Mouse (Mus musculus): Measurements from ENCODE around the gene Arhgdia. TPM values are rescaled to one million over a fixed set of nuclear protein-coding genes. Genes with fewer than 3 reads are reported as not detected.
A peak's percentile ranks its signal among the peaks of the same experiment; 100 is the strongest.

Arhgdia gene
- polyA plus RNA-seq (2012; fragmentation: generic; extraction: Trizol): 1,072 TPM
- long read RNA-seq, experiment 1, transcript Arhgdia-201 (6 exons, 2,150 nt): minor isoform, 12 of 718 reads
- long read RNA-seq, experiment 1, transcript Arhgdia-202 (6 exons, 1,867 nt): major isoform, 504 of 718 reads
- long read RNA-seq, experiment 1, partial matches to known transcripts: 175 of 718 reads
- long read RNA-seq, experiment 1, other reads (novel, unspliced or antisense): 27 of 718 reads
- long read RNA-seq, experiment 2, transcript Arhgdia-201 (6 exons, 2,150 nt): minor isoform, 100 of 4,172 reads
- long read RNA-seq, experiment 2, transcript Arhgdia-202 (6 exons, 1,867 nt): major isoform, 3,902 of 4,172 reads
- long read RNA-seq, experiment 2, partial matches to known transcripts: 85 of 4,172 reads
- long read RNA-seq, experiment 2, other reads (novel, unspliced or antisense): 85 of 4,172 reads

DNA sequence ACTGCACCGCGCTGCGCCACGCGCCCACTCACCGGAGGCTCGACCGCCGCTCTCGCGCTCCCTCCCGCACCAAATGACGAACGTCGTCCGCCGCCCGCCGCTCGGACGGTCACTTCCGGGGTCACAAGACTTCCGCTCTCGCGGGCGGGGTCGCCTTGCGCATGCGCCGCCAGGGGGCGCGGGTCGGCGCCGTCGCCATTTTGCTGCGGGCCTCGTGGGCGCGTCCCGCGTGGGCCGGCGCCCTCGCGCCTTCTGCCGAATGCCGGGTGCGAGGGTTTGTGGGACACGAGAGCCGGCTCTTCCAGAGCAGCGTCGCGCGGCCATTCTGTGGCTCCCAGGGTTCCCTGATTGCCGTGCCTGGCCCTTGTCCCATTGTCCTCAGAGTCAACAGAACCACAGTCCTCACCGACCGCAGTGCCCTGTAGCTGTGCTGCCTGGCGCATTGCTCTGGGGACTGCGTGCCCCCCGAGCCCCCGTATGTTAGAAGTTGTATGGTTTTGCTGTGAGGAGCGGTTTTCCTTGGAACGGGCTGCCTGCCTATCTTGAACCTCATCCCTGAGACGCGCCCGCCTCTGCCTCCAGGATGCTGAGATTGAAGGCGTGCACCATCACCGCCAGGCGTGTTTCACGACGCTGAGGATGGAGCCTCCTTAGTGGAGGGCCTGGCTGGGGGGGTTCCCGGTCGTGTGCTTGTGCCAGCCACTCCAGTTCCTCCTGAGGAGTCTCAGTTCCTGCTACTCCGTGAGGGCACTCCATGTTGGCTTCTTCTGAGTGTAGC, at the start of gene Arhgdia:
Gene Arhgdia, minus strand, starts transcription at position 135 of the 778 bp plus-strand sequence.
- H3K36me3 ChIP-seq (ENCODE audit: control insufficient read depth, insufficient read depth): peaks cover 73% of the 10 kb centered on the region
- peak within 1 kb of the TSS; percentile 69 for H3ac ChIP-seq (ENCODE audit: control insufficient read depth, insufficient read length, low read depth)
- TF ChIP-seq MAX (IDR thresholded peaks at IDR 0.05) (peak; percentile 99), CTCF (IDR thresholded peaks at IDR 0.05; ENCODE audit: control insufficient read depth, insufficient read depth, insufficient read length) (peak; percentile 14), MYOG (IDR thresholded peaks at IDR 0.05; ENCODE audit: control insufficient read depth, extremely low read depth, insufficient read length) (no peak)
- H3K4me3 ChIP-seq (ENCODE audit: insufficient read depth, poor library complexity, severe bottlenecking): peak within 1 kb of the TSS; percentile 97
- no peaks in the 10 kb centered on the region for H3K27me3 ChIP-seq (ENCODE audit: control insufficient read depth, insufficient read depth, insufficient read length)
- peaks cover 45% of the 10 kb centered on the region for H3K79me2 ChIP-seq (ENCODE audit: control insufficient read depth, insufficient read depth)
- H3K79me3 ChIP-seq (ENCODE audit: low read depth): peaks cover 24% of the 10 kb centered on the region

DNA sequence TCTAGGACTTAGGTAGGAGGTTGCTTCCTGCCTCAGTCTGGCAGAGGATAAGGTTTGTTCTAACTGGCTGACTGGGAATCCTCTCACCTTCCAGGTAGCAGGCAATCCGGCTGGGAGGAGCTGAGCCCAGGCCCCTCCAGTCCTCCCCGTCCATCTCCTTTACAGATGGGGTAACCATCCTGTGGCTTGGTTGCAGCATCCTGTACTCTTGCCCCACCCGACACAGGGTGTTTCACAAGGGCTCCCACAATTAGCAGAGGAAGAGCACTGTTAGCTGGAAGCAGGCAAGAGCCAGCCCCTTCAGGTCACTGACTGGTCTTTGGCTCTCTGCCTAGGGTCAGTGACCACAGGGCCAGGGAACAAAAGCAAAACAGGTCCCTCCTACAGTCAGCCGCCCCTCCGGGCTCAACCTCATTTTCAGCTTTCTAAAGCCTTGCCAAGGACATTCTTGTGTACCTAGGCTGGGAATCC, 49.0 kb upstream of the Arhgdia start:
- H3K36me3 ChIP-seq (ENCODE audit: control insufficient read depth, insufficient read depth): peaks cover 35% of the 10 kb centered on the region
- H3K4me3 ChIP-seq (ENCODE audit: insufficient read depth, poor library complexity, severe bottlenecking): peak overlapping the region; percentile 21
- no peaks in the 10 kb centered on the region for H3K27me3 ChIP-seq (ENCODE audit: control insufficient read depth, insufficient read depth, insufficient read length)
- TF ChIP-seq FOSL1 (IDR thresholded peaks at IDR 0.05; ENCODE audit: insufficient read depth, low read length, poor library complexity, severe bottlenecking) (no peak), CEBPB (IDR thresholded peaks at IDR 0.05; ENCODE audit: low read depth) (peak; percentile 56)
- peaks cover 95% of the 10 kb centered on the region for H3K79me2 ChIP-seq (ENCODE audit: control insufficient read depth, insufficient read depth)
- H3ac ChIP-seq (ENCODE audit: control insufficient read depth, insufficient read length, low read depth): peak overlapping the region; percentile 44
- peaks cover 77% of the 10 kb centered on the region for H3K79me3 ChIP-seq (ENCODE audit: low read depth)

DNA sequence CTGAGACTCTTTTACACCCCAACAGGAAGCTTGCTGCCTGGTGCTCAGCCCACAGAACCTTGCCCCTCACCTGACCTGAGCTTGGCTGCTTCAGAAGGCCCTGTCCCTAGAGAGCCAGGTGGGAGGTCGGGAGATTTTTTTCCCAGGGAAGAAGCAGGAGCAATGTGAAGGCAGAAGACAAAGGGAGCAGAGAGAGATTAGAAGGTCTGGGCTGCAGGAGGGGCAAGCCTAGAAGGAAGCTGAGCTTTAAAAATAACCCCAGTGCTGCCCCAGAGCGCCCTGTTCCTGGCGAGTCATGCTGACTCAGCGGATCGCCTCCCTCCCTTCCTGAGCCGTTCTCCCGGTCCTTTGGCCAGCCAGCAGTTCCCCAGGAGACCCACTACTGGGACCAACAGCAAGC, 48.5 kb upstream of the Arhgdia start:
- Histone ChIP-seq H3K4me3 (ENCODE audit: insufficient read depth, poor library complexity, severe bottlenecking) (peak overlapping the region; percentile 21), H3K27me3 (ENCODE audit: control insufficient read depth, insufficient read depth, insufficient read length) (no peaks in the 10 kb centered on the region), H3K36me3 (ENCODE audit: control insufficient read depth, insufficient read depth) (peaks cover 35% of the 10 kb centered on the region), H3K79me2 (ENCODE audit: control insufficient read depth, insufficient read depth) (peaks cover 95% of the 10 kb centered on the region), H3ac (ENCODE audit: control insufficient read depth, insufficient read length, low read depth) (peak overlapping the region; percentile 20), H3K79me3 (ENCODE audit: low read depth) (peaks cover 78% of the 10 kb centered on the region)
- no peak for TF ChIP-seq MAX (IDR thresholded peaks at IDR 0.05)
- no peak for TF ChIP-seq CEBPB (IDR thresholded peaks at IDR 0.05; ENCODE audit: low read depth)
- TF ChIP-seq MYOD1 (IDR thresholded peaks at IDR 0.05; ENCODE audit: control insufficient read depth, insufficient read length, low read depth): no peak
- TF ChIP-seq MYOG (IDR thresholded peaks at IDR 0.05; ENCODE audit: control insufficient read depth, extremely low read depth, insufficient read length): no peak
- TF ChIP-seq CTCF (IDR thresholded peaks at IDR 0.05; ENCODE audit: control insufficient read depth, insufficient read depth, insufficient read length): no peak
- no peak for TF ChIP-seq USF1 (IDR thresholded peaks at IDR 0.05; ENCODE audit: low read depth)
- TF ChIP-seq FOSL1 (IDR thresholded peaks at IDR 0.05; ENCODE audit: insufficient read depth, low read length, poor library complexity, severe bottlenecking): no peak

DNA sequence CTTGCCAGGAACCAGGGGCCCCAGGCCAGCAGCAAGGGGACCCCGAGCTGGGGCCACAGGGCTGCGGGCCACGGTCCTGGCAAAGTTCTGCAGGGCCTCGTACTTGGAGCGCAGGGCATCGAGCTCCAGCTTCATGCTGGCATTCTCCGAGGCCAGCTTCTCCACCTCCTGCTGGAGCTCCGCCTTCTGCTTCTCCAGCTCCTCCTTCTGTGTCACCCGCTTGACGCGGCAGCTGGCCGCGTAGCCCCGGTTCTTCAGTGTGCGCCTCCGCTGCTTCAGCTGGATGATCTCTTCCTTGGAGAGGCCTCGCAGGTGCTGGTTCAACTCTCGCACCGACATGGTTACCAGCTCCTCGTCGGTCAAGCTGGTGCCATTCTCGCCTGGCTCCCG, 47.9 kb upstream of the Arhgdia start:
- Histone ChIP-seq H3K27me3 (ENCODE audit: control insufficient read depth, insufficient read depth, insufficient read length) (no peaks in the 10 kb centered on the region), H3K4me3 (ENCODE audit: insufficient read depth, poor library complexity, severe bottlenecking) (no peak overlapping the region), H3K79me3 (ENCODE audit: low read depth) (peaks cover 75% of the 10 kb centered on the region), H3K36me3 (ENCODE audit: control insufficient read depth, insufficient read depth) (peaks cover 35% of the 10 kb centered on the region), H3ac (ENCODE audit: control insufficient read depth, insufficient read length, low read depth) (no peak overlapping the region), H3K79me2 (ENCODE audit: control insufficient read depth, insufficient read depth) (peaks cover 95% of the 10 kb centered on the region)
- TF ChIP-seq FOSL1 (IDR thresholded peaks at IDR 0.05; ENCODE audit: insufficient read depth, low read length, poor library complexity, severe bottlenecking): no peak

DNA sequence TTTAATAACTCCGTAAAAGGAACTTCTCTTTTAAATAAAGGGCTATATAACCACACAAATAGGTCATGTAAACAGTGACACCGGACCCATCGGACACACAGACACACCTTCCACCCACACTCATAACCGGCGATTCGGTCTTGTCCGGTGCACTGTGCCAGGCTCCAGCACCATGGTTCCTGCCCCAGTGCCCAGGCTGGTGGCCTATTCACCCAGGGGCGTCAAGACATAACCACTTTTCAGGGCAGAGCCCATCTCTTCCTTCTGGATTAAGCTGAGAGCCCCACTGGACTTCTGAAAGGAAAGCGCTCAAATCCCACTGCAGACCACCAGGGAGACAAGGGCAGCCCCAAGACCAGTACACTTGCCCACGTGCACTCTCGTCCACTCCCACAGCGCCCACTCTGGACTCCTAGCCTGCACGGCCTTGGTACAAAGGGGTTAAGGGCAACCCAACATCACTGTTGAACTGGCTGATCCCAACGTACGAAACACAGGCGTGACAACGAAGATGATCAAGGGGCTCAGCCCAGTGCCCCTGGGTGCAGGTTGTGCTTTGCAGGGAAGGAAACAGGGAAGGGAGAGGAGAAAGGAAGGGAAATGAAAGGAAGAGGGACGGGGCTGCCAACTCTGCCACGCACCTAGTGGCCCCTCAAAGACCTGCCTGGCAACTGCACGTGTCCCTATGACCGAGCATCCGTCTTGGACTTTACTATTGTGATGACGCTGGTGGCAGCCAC, 47.3 kb upstream of the Arhgdia start:
- TF ChIP-seq MYOG (IDR thresholded peaks at IDR 0.05; ENCODE audit: control insufficient read depth, extremely low read depth, insufficient read length): no peak
- TF ChIP-seq CEBPB (IDR thresholded peaks at IDR 0.05; ENCODE audit: low read depth): no peak
- no peak for TF ChIP-seq USF1 (IDR thresholded peaks at IDR 0.05; ENCODE audit: low read depth)
- no peak for TF ChIP-seq MYOD1 (IDR thresholded peaks at IDR 0.05; ENCODE audit: control insufficient read depth, insufficient read length, low read depth)
- Histone ChIP-seq H3K36me3 (ENCODE audit: control insufficient read depth, insufficient read depth) (peaks cover 36% of the 10 kb centered on the region), H3K79me2 (ENCODE audit: control insufficient read depth, insufficient read depth) (peaks cover 95% of the 10 kb centered on the region), H3ac (ENCODE audit: control insufficient read depth, insufficient read length, low read depth) (no peak overlapping the region), H3K79me3 (ENCODE audit: low read depth) (peaks cover 76% of the 10 kb centered on the region), H3K4me3 (ENCODE audit: insufficient read depth, poor library complexity, severe bottlenecking) (no peak overlapping the region), H3K27me3 (ENCODE audit: control insufficient read depth, insufficient read depth, insufficient read length) (no peaks in the 10 kb centered on the region)

All from C2C12 (cell line).